Mouse (Mus musculus) neural tube, embryonic 12.5 days (tissue): ENCODE results near the gene Hoxa10. TPM values are rescaled to one million over a fixed set of nuclear protein-coding genes. Genes with fewer than 3 reads are reported as not detected.

Experiments
- ATAC-seq: fragments of 200-750 bp; cut with Nextera tagmentation; 2 replicates; pipeline ENCODE4 v1.8.0; 2017; ENCODE audit warnings: low read depth, mild to moderate bottlenecking, moderate TSS enrichment, moderate library complexity; ENCODE audit not compliant: low FRiP score
- H3K27ac ChIP-seq: fragments of 300-500 bp; sonication (generic); 2 replicates; pipeline ENCODE4 v1.5.1; 2016
- H3K27me3 ChIP-seq: fragments of 300-500 bp; sonication (generic); replicated peaks from 2 replicates; pipeline ENCODE4 v1.6.1; 2016; ENCODE audit warnings: mild to moderate bottlenecking
- H3K36me3 ChIP-seq: fragments of 300-500 bp; sonication (generic); 2 replicates; pipeline ENCODE4 v1.6.1; 2016; ENCODE audit warnings: mild to moderate bottlenecking
- H3K4me1 ChIP-seq: fragments of 300-500 bp; sonication (generic); 2 replicates; pipeline ENCODE4 v1.6.1; 2016
- H3K4me2 ChIP-seq: fragments of 300-500 bp; sonication (generic); replicated peaks from 2 replicates; pipeline ENCODE4 v1.6.1; 2016; ENCODE audit warnings: mild to moderate bottlenecking
- H3K4me3 ChIP-seq: fragments of 300-500 bp; sonication (generic); 2 replicates; pipeline ENCODE4 v1.5.1; 2016
- H3K9ac ChIP-seq: fragments of 300-500 bp; sonication (generic); 2 replicates; pipeline ENCODE4 v1.6.1; 2016; ENCODE audit warnings: mild to moderate bottlenecking
- H3K9me3 ChIP-seq: fragments of 300-500 bp; sonication (generic); 2 replicates; pipeline ENCODE4 v1.6.1; 2016; ENCODE audit warnings: mild to moderate bottlenecking
- WGBS: fragments of 180-500 bp; shearing (Covaris S2); methylation state at CpG from one replicate; pipeline ENCODE4 v1.1.7; 2016; 5-methylcytosine and 5-hydroxymethylcytosine counted together
- polyA plus RNA-seq: library from polyadenylated mRNA; unstranded; fragments of >200 nt; fragmentation: Nextera tagmentation; extraction: Ambion mirVana; gene quantifications from 2 replicates; pipeline ENCODE4 v1.2.1, GENCODE M21; 2016

The Hoxa10 gene
- 108 and 119 TPM in 2 replicates for polyA plus RNA-seq

DNA sequence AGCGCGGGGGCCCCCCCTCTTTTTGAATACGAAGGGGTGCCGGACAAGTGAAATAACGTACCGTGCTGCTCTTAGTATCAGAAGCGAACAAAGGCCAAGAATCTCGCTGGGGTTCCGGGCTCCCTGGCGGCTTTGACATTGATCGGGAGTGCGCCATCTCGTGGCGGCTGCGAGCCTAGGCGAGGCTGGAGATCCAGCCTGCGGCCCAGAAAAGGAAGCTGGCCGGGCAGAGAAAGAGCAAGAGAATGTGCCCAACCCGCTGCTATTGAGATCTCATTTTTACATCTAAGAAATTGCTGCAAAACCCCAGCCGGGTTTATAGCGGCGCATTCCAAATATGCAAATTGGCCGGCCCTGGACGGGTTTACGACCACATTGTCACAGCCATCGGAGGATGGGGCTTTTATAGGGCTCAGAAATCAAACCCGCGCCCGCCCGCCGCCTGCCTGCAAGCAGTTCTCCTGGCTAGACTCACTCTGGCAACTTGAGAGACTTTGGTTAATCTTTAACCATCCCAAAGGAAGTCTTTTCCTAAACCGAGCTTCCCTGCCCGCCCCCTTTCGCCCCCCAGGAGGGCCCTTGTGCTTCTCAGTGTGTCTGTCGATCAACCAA lies at the start of gene Hoxa10:
Hoxa10 (minus strand) TSS at position 466 of the 612 bp plus-strand sequence.
- 1% methylated on average over 35 of the region's 35 CpGs for WGBS
- Histone ChIP-seq H3K9me3 (no peaks in the 10 kb centered on the region), H3K36me3 (no peaks in the 10 kb centered on the region), H3K27me3 (peaks cover 77% of the 10 kb centered on the region), H3K27ac (peak within 1 kb of the TSS; percentile 79), H3K4me1 (0 out of 2 replicates have a peak, but pooled peaks cover 15% of the 10 kb centered on the region), H3K9ac (peak within 1 kb of the TSS; percentile 86), H3K4me2 (peak within 1 kb of the TSS; percentile 74), H3K4me3 (peak within 1 kb of the TSS; percentile 46)
- ATAC-seq, result peak; percentile 67

- no peak overlapping the region for H3K27ac ChIP-seq
Observed at GRCm38 (mm10) chr6:52290186-52290585, 49.5 kb upstream of the Hoxa10 start.

GRCm38 (mm10) chr6:52283896-52284295 lies 43.2 kb upstream of the Hoxa10 start:
- Histone ChIP-seq H3K4me1 (no peaks in the 10 kb centered on the region), H3K4me3 (no peak overlapping the region), H3K27ac (no peak overlapping the region), H3K9ac (no peak overlapping the region), H3K9me3 (no peaks in the 10 kb centered on the region), H3K4me2 (no peak overlapping the region), H3K36me3 (no peaks in the 10 kb centered on the region), H3K27me3 (peaks cover 36% of the 10 kb centered on the region)
- 84% methylated on average over 5 of the region's 5 CpGs for WGBS
- ATAC-seq, result no peak

More at GRCm38 (mm10) chr6:52290186-52290585, 49.5 kb upstream of the Hoxa10 start:
- ATAC-seq, result no peak
- H3K27me3 ChIP-seq, result peaks cover 68% of the 10 kb centered on the region
- H3K9ac ChIP-seq, result no peak overlapping the region
- H3K9me3 ChIP-seq, result no peaks in the 10 kb centered on the region
- peaks cover 6% of the 10 kb centered on the region; the same call in 1 of the 2 replicates for H3K4me1 ChIP-seq
- no peak overlapping the region for H3K4me2 ChIP-seq
- H3K36me3 ChIP-seq, result no peaks in the 10 kb centered on the region
- 19% methylated on average over 12 of the region's 12 CpGs for WGBS
- H3K4me3 ChIP-seq, result no peak overlapping the region

DNA sequence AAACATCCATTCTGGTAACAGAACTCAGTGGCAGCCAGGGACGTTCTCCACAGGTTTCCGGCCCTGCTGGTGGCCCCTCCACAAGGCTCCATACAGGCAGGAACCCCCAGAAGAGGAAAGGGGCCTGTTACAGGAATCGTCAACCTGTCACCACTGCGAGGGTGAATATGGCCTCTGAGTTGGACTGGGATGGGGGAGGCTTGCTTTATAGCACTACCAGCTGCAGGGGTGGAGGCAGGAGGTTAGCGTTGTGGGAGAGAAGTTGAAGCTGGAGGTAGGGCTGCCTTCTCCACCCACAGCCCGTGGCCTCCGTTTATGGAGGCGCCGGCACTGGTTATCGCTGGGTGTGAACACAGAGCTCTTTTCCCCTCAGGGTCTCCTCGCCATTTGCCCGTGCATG lies 40.4 kb upstream of the Hoxa10 start:
- Histone ChIP-seq H3K9me3 (no peaks in the 10 kb centered on the region), H3K9ac (peak overlapping the region; percentile 26; the same call in 1 of the 2 replicates), H3K4me2 (no peak overlapping the region), H3K27me3 (peaks cover 49% of the 10 kb centered on the region), H3K4me3 (no peak overlapping the region), H3K4me1 (no peaks in the 10 kb centered on the region), H3K27ac (no peak overlapping the region), H3K36me3 (no peaks in the 10 kb centered on the region)
- ATAC-seq, result no peak
- WGBS, result 44% methylated on average over 12 of the region's 12 CpGs

DNA sequence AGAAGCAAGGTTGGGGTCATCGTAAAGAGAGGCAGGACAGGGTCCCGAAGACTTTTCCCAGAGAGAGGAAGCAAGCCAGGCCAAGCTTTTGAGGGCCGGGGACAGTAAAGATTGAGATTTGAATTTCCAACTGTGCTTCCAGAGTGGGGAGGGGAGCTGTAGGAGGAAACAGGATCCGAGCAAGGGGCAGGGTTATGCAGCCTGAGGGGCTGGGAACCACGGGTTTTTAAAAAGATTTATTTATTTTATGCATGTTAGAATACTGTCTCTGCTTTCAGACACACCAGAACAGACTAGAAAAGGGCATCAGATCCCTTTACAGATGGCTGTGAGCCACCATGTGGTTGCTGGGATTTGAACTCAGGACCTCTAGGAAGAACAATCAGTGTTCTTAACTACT lies 36.3 kb upstream of the Hoxa10 start:
- no peak overlapping the region for H3K27ac ChIP-seq
- H3K9me3 ChIP-seq, result no peaks in the 10 kb centered on the region
- no peak for ATAC-seq
- H3K27me3 ChIP-seq, result peaks cover 82% of the 10 kb centered on the region
- no peak overlapping the region for H3K4me3 ChIP-seq
- no peak overlapping the region for H3K4me2 ChIP-seq
- H3K4me1 ChIP-seq, result no peaks in the 10 kb centered on the region
- WGBS, result 4% methylated on average over 5 of the region's 5 CpGs
- no peaks in the 10 kb centered on the region for H3K36me3 ChIP-seq
- H3K9ac ChIP-seq, result no peak overlapping the region

DNA sequence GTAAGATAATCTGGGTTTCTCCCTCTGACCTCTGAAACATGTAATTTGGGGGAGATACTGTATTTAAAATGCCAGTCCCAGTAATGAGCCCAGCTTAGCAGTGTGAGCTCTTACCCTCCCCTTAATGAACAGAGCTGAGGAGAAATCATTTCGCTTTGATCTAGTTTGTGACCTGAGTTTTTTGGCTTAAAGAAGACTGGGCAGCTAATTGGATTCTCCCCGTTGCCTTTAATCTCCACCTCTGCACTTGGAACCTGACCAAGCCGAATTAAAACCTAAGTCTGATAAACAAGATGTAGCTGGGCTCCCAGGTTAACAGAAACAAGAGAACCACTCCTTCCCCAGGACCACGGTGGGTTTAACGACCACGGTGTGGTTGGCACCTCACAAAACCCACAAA lies 35.7 kb upstream of the Hoxa10 start:
- H3K4me3 ChIP-seq, result no peak overlapping the region
- ATAC-seq, result no peak
- 2% methylated on average over 6 of the region's 6 CpGs for WGBS

DNA sequence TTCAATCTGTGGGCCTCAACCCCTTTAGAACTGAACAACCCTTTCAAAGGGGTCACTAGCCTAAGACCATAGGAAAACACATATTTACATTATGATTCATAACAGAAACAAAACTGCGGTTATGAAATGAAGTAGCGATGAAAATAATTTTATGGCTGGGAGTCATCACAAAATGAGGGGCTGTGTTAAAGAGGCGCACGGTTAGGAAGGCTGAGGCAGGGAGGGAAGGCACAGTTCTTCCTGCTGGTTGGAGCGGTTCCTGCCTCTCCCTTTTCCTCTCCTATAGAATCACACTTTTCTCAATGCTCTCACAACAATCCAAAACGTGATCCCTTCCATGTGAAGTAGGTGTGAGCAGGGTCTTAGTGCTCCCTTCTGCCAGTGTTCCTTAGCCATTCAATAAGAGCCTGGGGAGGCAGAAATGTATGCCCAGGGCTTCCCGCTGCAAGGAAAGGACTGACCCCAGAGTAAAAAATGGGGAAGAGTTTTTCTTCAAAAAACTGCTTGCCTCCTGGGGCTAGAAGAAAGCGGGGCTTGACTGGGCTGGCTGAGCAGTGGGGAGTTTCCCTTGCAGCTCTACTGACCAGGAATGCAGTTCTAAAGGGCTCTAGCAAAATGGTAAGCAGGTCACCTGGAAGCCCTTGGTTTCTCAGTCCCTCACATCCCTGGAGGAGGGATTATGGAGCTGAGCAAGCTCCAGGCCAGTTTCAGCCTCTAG lies 35.1 kb upstream of the Hoxa10 start:
- Histone ChIP-seq H3K36me3 (no peaks in the 10 kb centered on the region), H3K9me3 (no peaks in the 10 kb centered on the region), H3K4me3 (no peak overlapping the region), H3K9ac (no peak overlapping the region), H3K4me1 (no peaks in the 10 kb centered on the region), H3K27me3 (peaks cover 84% of the 10 kb centered on the region), H3K4me2 (no peak overlapping the region), H3K27ac (no peak overlapping the region)
- 7% methylated on average over 8 of the region's 8 CpGs for WGBS
- ATAC-seq, result no peak

More for the DNA sequence above, 35.7 kb upstream of the Hoxa10 start:
- Histone ChIP-seq H3K27ac (no peak overlapping the region), H3K9me3 (no peaks in the 10 kb centered on the region), H3K36me3 (no peaks in the 10 kb centered on the region), H3K9ac (no peak overlapping the region), H3K4me1 (no peaks in the 10 kb centered on the region), H3K4me2 (no peak overlapping the region), H3K27me3 (peaks cover 83% of the 10 kb centered on the region)

GRCm38 (mm10) chr6:52274576-52274975 lies 33.9 kb upstream of the Hoxa10 start:
- no peak for ATAC-seq
- H3K36me3 ChIP-seq, result no peaks in the 10 kb centered on the region
- no peaks in the 10 kb centered on the region for H3K4me1 ChIP-seq
- no peak overlapping the region for H3K9ac ChIP-seq
- peaks cover 90% of the 10 kb centered on the region for H3K27me3 ChIP-seq
- 2% methylated on average over 11 of the region's 11 CpGs for WGBS
- H3K4me2 ChIP-seq, result no peak overlapping the region
- no peak overlapping the region for H3K27ac ChIP-seq
- no peaks in the 10 kb centered on the region for H3K9me3 ChIP-seq
- H3K4me3 ChIP-seq, result no peak overlapping the region

DNA sequence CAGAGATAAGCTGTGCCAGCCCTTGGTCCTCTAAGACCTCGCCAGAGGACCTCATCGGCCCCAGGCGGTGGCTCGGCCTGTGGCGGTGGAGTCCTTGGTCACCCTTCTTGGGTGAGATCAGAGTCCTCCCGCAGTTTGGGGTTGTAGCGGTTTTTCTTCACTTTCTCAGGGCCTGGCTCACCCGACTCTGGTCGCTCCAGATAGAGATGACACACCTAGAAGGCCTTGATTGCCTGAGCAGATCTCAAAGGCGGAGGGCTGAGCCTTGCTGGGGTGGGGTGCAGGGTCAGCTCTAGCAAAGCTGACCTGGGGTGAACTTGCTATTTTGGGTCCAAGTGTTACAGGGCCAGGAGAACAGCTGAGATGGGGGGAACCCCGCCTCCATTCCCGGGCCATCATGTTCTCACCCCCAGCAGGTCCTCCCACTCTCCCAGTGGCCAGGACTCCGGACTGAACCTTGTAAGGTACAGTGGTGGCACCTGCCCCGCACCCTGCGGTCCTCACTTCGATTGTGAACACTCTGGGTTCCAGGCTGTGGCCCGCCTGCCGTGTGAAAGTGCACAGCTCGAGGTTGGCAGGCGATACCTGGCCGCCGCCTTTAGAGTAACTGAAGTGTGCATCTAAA lies 33.1 kb upstream of the Hoxa10 start:
- 2% methylated on average over 22 of the region's 22 CpGs for WGBS

DNA sequence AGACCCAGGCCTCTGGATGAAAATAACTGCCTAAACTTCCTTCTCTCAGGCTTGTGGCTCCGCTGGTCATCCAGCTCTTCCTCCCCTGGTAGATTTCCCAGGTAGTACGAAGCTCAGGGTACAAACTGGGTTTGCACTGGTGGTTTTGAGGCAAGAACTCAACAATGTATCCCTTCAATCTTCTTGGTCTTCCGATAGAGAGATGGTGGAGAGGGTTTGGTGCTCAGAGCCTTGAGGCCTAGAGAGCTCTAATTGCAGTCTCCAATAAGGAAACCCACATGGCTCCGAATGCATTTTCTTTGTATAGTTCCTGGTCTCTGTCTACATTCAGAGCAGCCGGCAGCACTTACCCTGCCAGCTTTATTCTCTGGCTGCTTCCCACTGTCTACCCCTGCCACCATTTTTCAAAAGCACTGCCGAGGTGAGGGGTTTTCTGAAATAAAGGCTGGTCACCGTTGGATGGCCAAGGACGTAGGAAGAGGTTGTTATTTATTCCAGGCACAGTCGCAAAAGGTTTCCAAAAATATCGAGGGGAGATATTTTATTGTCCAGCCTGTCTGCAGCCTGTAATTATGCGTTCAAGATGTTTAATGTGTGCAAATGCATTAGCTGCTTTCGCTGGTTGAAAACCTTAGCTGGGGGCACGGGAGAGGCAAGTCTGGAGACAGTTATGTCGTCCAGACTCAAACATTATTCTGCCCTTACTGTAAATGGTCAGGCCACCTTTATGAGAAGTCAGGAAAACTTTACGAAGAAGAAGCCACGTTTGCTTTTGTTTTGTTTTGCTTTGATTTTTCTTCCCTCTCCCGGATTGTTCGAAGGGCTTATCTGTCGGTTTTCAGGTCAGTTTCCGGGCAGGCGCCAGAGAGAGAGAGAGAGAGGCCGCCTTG lies 32.4 kb upstream of the Hoxa10 start:
- H3K4me2 ChIP-seq, result no peak overlapping the region
- H3K36me3 ChIP-seq, result no peaks in the 10 kb centered on the region
- H3K4me3 ChIP-seq, result no peak overlapping the region
- H3K4me1 ChIP-seq, result no peaks in the 10 kb centered on the region
- H3K9ac ChIP-seq, result no peak overlapping the region
- H3K27me3 ChIP-seq, result peaks cover 99% of the 10 kb centered on the region
- ATAC-seq, result no peak
- H3K9me3 ChIP-seq, result no peaks in the 10 kb centered on the region
- WGBS, result 3% methylated on average over 21 of the region's 22 CpGs
- no peak overlapping the region for H3K27ac ChIP-seq

More for the DNA sequence above, 33.1 kb upstream of the Hoxa10 start:
- Histone ChIP-seq H3K4me3 (no peak overlapping the region), H3K4me1 (no peaks in the 10 kb centered on the region), H3K4me2 (no peak overlapping the region), H3K27ac (no peak overlapping the region), H3K9me3 (no peaks in the 10 kb centered on the region), H3K27me3 (peaks cover 94% of the 10 kb centered on the region), H3K9ac (no peak overlapping the region), H3K36me3 (no peaks in the 10 kb centered on the region)
- ATAC-seq, result no peak

DNA sequence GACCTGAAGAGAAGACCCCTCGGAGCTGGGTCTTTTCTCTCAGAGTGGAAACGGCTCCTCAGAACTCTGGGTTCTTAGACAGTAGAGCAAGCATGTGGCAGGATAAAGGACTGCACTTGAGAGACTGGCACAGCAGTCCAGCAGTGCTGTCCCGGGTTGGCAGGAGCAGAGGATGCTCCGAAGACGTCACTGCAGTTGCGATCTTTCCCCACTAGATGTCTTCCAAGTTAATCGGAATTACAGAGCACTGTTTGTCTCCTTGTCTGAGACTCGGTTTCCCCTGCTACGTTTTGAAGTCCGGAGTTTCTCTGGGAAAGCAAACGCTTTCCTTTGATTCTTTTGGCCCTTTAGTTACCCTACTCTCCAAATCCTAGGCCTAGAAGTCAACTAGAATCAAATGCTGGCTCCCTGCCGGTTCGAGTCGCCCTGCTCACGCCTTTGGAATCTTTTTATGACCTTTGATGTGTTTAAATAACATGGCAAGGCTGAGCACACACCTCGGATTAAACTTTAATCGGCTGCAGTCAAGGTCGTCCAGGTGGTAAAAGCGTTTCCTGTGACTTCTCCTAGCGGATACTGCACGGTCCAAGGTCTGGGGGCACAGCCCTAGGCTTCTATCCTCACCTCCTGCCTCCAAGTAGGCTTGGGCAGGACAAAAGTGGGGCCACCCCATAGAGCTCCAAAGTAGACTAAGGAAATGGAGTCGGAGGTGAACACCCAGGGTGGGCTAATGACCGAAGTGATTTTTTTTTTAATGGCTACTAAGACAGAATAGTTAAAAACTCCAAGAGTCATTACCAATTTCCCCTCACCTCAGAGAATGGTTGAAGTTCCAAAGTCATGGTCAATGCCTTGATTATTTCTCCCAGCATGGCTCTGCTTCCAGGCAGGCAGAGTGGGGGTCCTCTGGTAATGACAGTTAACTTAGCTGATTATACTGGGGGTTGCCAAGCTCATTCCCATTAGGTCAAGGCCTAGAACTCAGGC lies 30.1 kb upstream of the Hoxa10 start:
- ATAC-seq, result 0 out of 2 replicates have a peak, but pooled peaks have one; percentile 9
- Histone ChIP-seq H3K36me3 (no peaks in the 10 kb centered on the region), H3K9ac (no peak overlapping the region), H3K27me3 (peaks cover 95% of the 10 kb centered on the region), H3K27ac (no peak overlapping the region), H3K4me1 (no peaks in the 10 kb centered on the region), H3K9me3 (no peaks in the 10 kb centered on the region), H3K4me2 (no peak overlapping the region), H3K4me3 (no peak overlapping the region)
- WGBS, result 2% methylated on average over 23 of the region's 23 CpGs
